In the genomic region with DNA sequence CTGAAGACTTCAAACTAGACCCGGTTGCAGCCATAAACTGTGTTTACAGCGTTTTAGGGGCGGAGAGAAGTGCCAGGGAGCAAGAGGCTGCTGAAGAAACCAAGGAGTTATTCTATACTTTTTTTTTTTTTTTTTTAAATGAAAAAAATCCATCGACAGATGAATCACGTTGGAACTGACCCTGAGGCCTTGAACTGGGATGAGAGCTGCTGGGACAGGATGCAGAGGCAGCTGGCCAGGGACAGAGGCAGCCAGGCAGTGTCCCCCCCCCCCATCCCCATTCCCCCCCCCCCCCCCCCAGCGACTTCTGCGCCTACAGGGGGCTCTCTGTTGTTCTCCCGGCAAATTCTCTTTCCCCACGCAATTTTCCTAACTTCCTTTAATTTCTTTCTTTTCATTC, we compare ENCODE assay signal across 22 mouse cellular contexts. TPM values are rescaled to one million over a fixed set of nuclear protein-coding genes. Genes with fewer than 3 reads are reported as not detected.
A peak's percentile ranks its signal among the peaks of the same experiment; 100 is the strongest.
DNase-seq lines count a peak whose midpoint lies in the region; ATAC-seq lines count a peak whose summit lies in the region.
"Had no signal": no experiment of that assay in that cellular context is flagged by ENCODE, and none has a peak within 500 bp of the region (broad histone marks: within the 10 kb centered on the region; RNA-seq: fewer than 3 reads in every experiment).

No protein-coding gene starts in this region.

- H3K9ac ChIP-seq in limb, embryonic 12.5 days (replicated peaks), result no peak overlapping the region
- H3K9ac ChIP-seq in intestine, embryonic 16.5 days (ENCODE audit: low read depth, low read length), result no peak overlapping the region
- H3K9ac ChIP-seq: forebrain, embryonic 12.5 days; hindbrain, embryonic 12.5 days had no signal

- peaks cover 8% of the 10 kb centered on the region; the same call in 1 of the 2 replicates for H3K9me3 ChIP-seq in limb, embryonic 12.5 days
- no peaks in the 10 kb centered on the region for H3K9me3 ChIP-seq in limb, embryonic 10.5 days (replicated peaks)
- no peaks in the 10 kb centered on the region for H3K9me3 ChIP-seq in intestine, embryonic 16.5 days (ENCODE audit: control insufficient read depth, low read length)
- H3K9me3 ChIP-seq: forebrain, embryonic 12.5 days; heart, embryonic 10.5 days; hindbrain, embryonic 12.5 days had no signal

- no peak overlapping the region for H3K27ac ChIP-seq in limb, embryonic 12.5 days
- H3K27ac ChIP-seq in limb, embryonic 10.5 days, result no peak overlapping the region
- H3K27ac ChIP-seq in intestine, embryonic 16.5 days (ENCODE audit: low read length), result no peak overlapping the region
- H3K27ac ChIP-seq: forebrain, embryonic 12.5 days; heart, embryonic 10.5 days; hindbrain, embryonic 12.5 days had no signal

- H3K4me1 ChIP-seq in limb, embryonic 12.5 days (replicated peaks), result peaks cover 13% of the 10 kb centered on the region
- peaks cover 17% of the 10 kb centered on the region for H3K4me1 ChIP-seq in limb, embryonic 10.5 days
- H3K4me1 ChIP-seq in intestine, embryonic 16.5 days (ENCODE audit: control insufficient read depth, insufficient read depth, low read length), result no peaks in the 10 kb centered on the region
- H3K4me1 ChIP-seq: heart, embryonic 10.5 days had no signal

- DNase-seq in adrenal gland, adult (ENCODE audit: inconsistent age in 2 of 2, low spot score in 1 of 2), result peak; percentile 52 to 63
- no peak for DNase-seq in adrenal gland, adult 8-10 months
- DNase-seq in limb, embryonic 10.5 days (ENCODE audit: low spot score), result no peak
- DNase-seq in NIH3T3 (ENCODE audit: low read depth), result peak; percentile 16
- DNase-seq in adrenal gland, postnatal 36 days, result peak; percentile 43 to 56
- DNase-seq in frontal cortex, postnatal 25 days (ENCODE audit: low spot score in 2 of 2), result no peak
- DNase-seq: cerebellum, adult 2 months; cerebellum, postnatal 10 days; gastrocnemius, postnatal 36 days; heart, adult 18-20 months; heart, postnatal 10 days; heart, postnatal 4 days; kidney, adult 18-20 months had no signal

- no peak for ATAC-seq in limb, embryonic 12.5 days (ENCODE audit: insufficient number of reproducible peaks, insufficient read depth, low FRiP score, low TSS enrichment, low read depth)
- no peak for ATAC-seq in intestine, embryonic 16.5 days
- ATAC-seq: forebrain, embryonic 16.5 days; hindbrain, embryonic 16.5 days; inflammation-experienced regulatory T-cells, adult 6 months had no signal

- WGBS in limb, embryonic 12.5 days, result 10% methylated on average over 5 of the region's 9 CpGs
- WGBS in limb, embryonic 10.5 days, result 21% methylated on average over 6 of the region's 9 CpGs
- 11% methylated on average over 5 of the region's 9 CpGs for WGBS in intestine, embryonic 16.5 days

- peak overlapping the region; percentile 40 for H3K4me2 ChIP-seq in limb, embryonic 12.5 days
- H3K4me2 ChIP-seq in intestine, embryonic 16.5 days (ENCODE audit: low read depth, low read length), result no peak overlapping the region
- H3K4me2 ChIP-seq: forebrain, embryonic 12.5 days; hindbrain, embryonic 12.5 days had no signal

- H3K27me3 ChIP-seq in limb, embryonic 12.5 days, result no peaks in the 10 kb centered on the region
- H3K27me3 ChIP-seq in limb, embryonic 10.5 days (ENCODE audit: low read depth, poor library complexity, severe bottlenecking), result no peaks in the 10 kb centered on the region
- H3K27me3 ChIP-seq in intestine, embryonic 16.5 days (replicated peaks; ENCODE audit: control insufficient read depth, insufficient read depth, low read length), result no peaks in the 10 kb centered on the region
- H3K27me3 ChIP-seq: forebrain, embryonic 12.5 days; hindbrain, embryonic 12.5 days had no signal

- H3K36me3 ChIP-seq in limb, embryonic 12.5 days, result no peaks in the 10 kb centered on the region
- H3K36me3 ChIP-seq in limb, embryonic 10.5 days, result no peaks in the 10 kb centered on the region
- H3K36me3 ChIP-seq in intestine, embryonic 16.5 days (ENCODE audit: control insufficient read depth, insufficient read depth, low read length), result no peaks in the 10 kb centered on the region
- H3K36me3 ChIP-seq: forebrain, embryonic 12.5 days; heart, embryonic 10.5 days; hindbrain, embryonic 12.5 days had no signal

- H3K4me3 ChIP-seq in limb, embryonic 12.5 days (replicated peaks), result no peak overlapping the region
- no peak overlapping the region for H3K4me3 ChIP-seq in limb, embryonic 10.5 days
- no peak overlapping the region for H3K4me3 ChIP-seq in intestine, embryonic 16.5 days (ENCODE audit: low read length)
- H3K4me3 ChIP-seq: forebrain, embryonic 12.5 days; heart, embryonic 10.5 days; hindbrain, embryonic 12.5 days had no signal

RNA-seq across cellular contexts. Expression of a gene that starts 39.7 kb away (rescaled TPM):
- total RNA-seq in adrenal gland, adult 8-10 months (2022), result 10 to 100 TPM in 2 of 4 experiments, 1 to 10 TPM in 2; 6.2 to 21.3 (median 11.1) TPM
- polyA plus RNA-seq in limb, embryonic 12.5 days (2016; fragmentation: Nextera tagmentation; extraction: Ambion mirVana), result 6.1 and 6.6 TPM in 2 replicates
- 5.4 and 5.5 TPM in 2 replicates for polyA plus RNA-seq in limb, embryonic 10.5 days (2016; fragmentation: Nextera tagmentation; extraction: Ambion mirVana)
- total RNA-seq in adrenal gland, postnatal 36 days (2021), result 10 to 100 TPM in 1 of 2 experiments, 1 to 10 TPM in 1; 8.9 to 15.2 TPM
- 32.0 and 37.2 TPM in 2 replicates for polyA plus RNA-seq in intestine, embryonic 16.5 days (2015; fragmentation: Nextera tagmentation; extraction: Ambion mirVana)
- total RNA-seq: MEL had no signal

Comparison
In these comparisons a context has a peak if more than half of its experiments do, and no peak if none do; other contexts are left out.
1. DNase-seq: peak in adrenal gland, adult (2 of 2), NIH3T3 (single experiment) and adrenal gland, postnatal 36 days (2 of 2); none in adrenal gland, adult 8-10 months (single experiment), limb, embryonic 10.5 days (single experiment) and frontal cortex, postnatal 25 days (0 of 2).